In genomic region chr5:75071951-75072350, GRCm38 (mm10) we compare ENCODE assay signal across 28 mouse cellular contexts. TPM values are rescaled to one million over a fixed set of nuclear protein-coding genes. Genes with fewer than 3 reads are reported as not detected.
DNase-seq lines count a peak whose midpoint lies in the region; ATAC-seq and TF ChIP-seq lines count a peak whose summit lies in the region.
"Had no signal": no experiment of that assay in that cellular context is flagged by ENCODE, and none has a peak within 500 bp of the region (broad histone marks: within the 10 kb centered on the region; RNA-seq: fewer than 3 reads in every experiment).

No protein-coding gene starts in this region.

- TF ChIP-seq CTCF in kidney, adult 2 months (conservative IDR thresholded peaks at IDR 0.05; ENCODE audit: insufficient read depth, insufficient read length, low read depth, low read length): no peak

- ATAC-seq in forebrain, embryonic 12.5 days (ENCODE audit: low FRiP score): no peak
- no peak for ATAC-seq in forebrain, embryonic 14.5 days
- no peak for ATAC-seq in midbrain, embryonic 11.5 days (ENCODE audit: low FRiP score)
- no peak for ATAC-seq in midbrain, embryonic 15.5 days (replicated peaks)
- ATAC-seq in neural tube, embryonic 13.5 days (ENCODE audit: low read depth): no peak
- ATAC-seq: intestine, embryonic 16.5 days; Patski had no signal

- no peak overlapping the region for H3K9ac ChIP-seq in forebrain, embryonic 12.5 days
- no peak overlapping the region for H3K9ac ChIP-seq in forebrain, embryonic 14.5 days (ENCODE audit: low read length)
- no peak overlapping the region for H3K9ac ChIP-seq in midbrain, embryonic 11.5 days (ENCODE audit: low read length)
- no peak overlapping the region for H3K9ac ChIP-seq in midbrain, embryonic 15.5 days
- no peak overlapping the region for H3K9ac ChIP-seq in neural tube, embryonic 13.5 days
- H3K9ac ChIP-seq: hindbrain, embryonic 15.5 days; liver, embryonic 13.5 days; lung, embryonic 14.5 days had no signal

- DNase-seq in forebrain, embryonic 14.5 days (ENCODE audit: low spot score): no peak
- DNase-seq in midbrain, embryonic 11.5 days (ENCODE audit: low spot score, missing footprints): peak; percentile 97
- peak; percentile 57 for DNase-seq in embryo, embryonic 11 days
- no peak for DNase-seq in kidney, adult 2 months
- DNase-seq: adrenal gland, postnatal 36 days; cerebellum, adult 11-12 months; cerebellum, postnatal 14 days; gastrocnemius, postnatal 25 days; heart, adult 2 months; layer of hippocampus, postnatal 36 days; liver, embryonic 13.5 days; lung, embryonic 14.5 days; midbrain, embryonic 14.5 days; thymus, postnatal 14 days had no signal

- H3K4me1 ChIP-seq in forebrain, embryonic 12.5 days: peaks cover 62% of the 10 kb centered on the region
- H3K4me1 ChIP-seq in forebrain, embryonic 14.5 days (ENCODE audit: control insufficient read depth, insufficient read depth, low read length): peaks cover 14% of the 10 kb centered on the region
- H3K4me1 ChIP-seq in midbrain, embryonic 11.5 days (ENCODE audit: control insufficient read depth, insufficient read depth, low read length): peaks cover 18% of the 10 kb centered on the region
- peaks cover 19% of the 10 kb centered on the region for H3K4me1 ChIP-seq in midbrain, embryonic 15.5 days
- peaks cover 79% of the 10 kb centered on the region for H3K4me1 ChIP-seq in neural tube, embryonic 13.5 days (replicated peaks)
- no peaks in the 10 kb centered on the region for H3K4me1 ChIP-seq in kidney, adult 2 months (ENCODE audit: control insufficient read depth, insufficient read depth, low read length)

- peaks cover 95% of the 10 kb centered on the region for H3K27me3 ChIP-seq in forebrain, embryonic 12.5 days
- peaks cover 88% of the 10 kb centered on the region for H3K27me3 ChIP-seq in forebrain, embryonic 14.5 days (replicated peaks; ENCODE audit: control insufficient read depth, insufficient read depth, low read length)
- H3K27me3 ChIP-seq in midbrain, embryonic 11.5 days (ENCODE audit: control insufficient read depth, insufficient read depth, low read length): peaks cover 98% of the 10 kb centered on the region
- H3K27me3 ChIP-seq in midbrain, embryonic 15.5 days (replicated peaks): peaks cover 97% of the 10 kb centered on the region
- H3K27me3 ChIP-seq in neural tube, embryonic 13.5 days: peaks cover 98% of the 10 kb centered on the region
- H3K27me3 ChIP-seq in kidney, adult 2 months (replicated peaks; ENCODE audit: control insufficient read depth, insufficient read depth, low read length): peaks cover 7% of the 10 kb centered on the region
- H3K27me3 ChIP-seq: CH12.LX had no signal

- TF ChIP-seq POLR2A in kidney, adult 2 months (IDR thresholded peaks at IDR 0.05; ENCODE audit: low read depth, low read length): no peak

- no peaks in the 10 kb centered on the region for H3K36me3 ChIP-seq in forebrain, embryonic 12.5 days (replicated peaks)
- no peaks in the 10 kb centered on the region for H3K36me3 ChIP-seq in forebrain, embryonic 14.5 days (ENCODE audit: control insufficient read depth, insufficient read depth, low read length)
- H3K36me3 ChIP-seq in midbrain, embryonic 11.5 days (ENCODE audit: control insufficient read depth, insufficient read depth, low read length): no peaks in the 10 kb centered on the region
- H3K36me3 ChIP-seq in midbrain, embryonic 15.5 days (replicated peaks): no peaks in the 10 kb centered on the region
- H3K36me3 ChIP-seq in neural tube, embryonic 13.5 days: no peaks in the 10 kb centered on the region
- no peaks in the 10 kb centered on the region for H3K36me3 ChIP-seq in kidney, adult 2 months (ENCODE audit: control insufficient read depth, insufficient read depth, low read length)
- H3K36me3 ChIP-seq: G1E; hindbrain, embryonic 15.5 days; liver, embryonic 13.5 days had no signal

- peak overlapping the region; percentile 35 for H3K4me2 ChIP-seq in forebrain, embryonic 12.5 days
- no peak overlapping the region; the same call in 1 of the 2 replicates for H3K4me2 ChIP-seq in forebrain, embryonic 14.5 days (ENCODE audit: low read length)
- H3K4me2 ChIP-seq in midbrain, embryonic 11.5 days: no peak overlapping the region
- H3K4me2 ChIP-seq in midbrain, embryonic 15.5 days: no peak overlapping the region
- 0 out of 2 replicates have a peak overlapping the region, but pooled peaks have one; percentile 31 for H3K4me2 ChIP-seq in neural tube, embryonic 13.5 days
- H3K4me2 ChIP-seq: hindbrain, embryonic 15.5 days; liver, embryonic 13.5 days; lung, embryonic 14.5 days had no signal

- H3K9me3 ChIP-seq in forebrain, embryonic 12.5 days: no peaks in the 10 kb centered on the region
- H3K9me3 ChIP-seq in forebrain, embryonic 14.5 days (replicated peaks; ENCODE audit: control insufficient read depth, low read length): no peaks in the 10 kb centered on the region
- H3K9me3 ChIP-seq in midbrain, embryonic 11.5 days (ENCODE audit: control insufficient read depth, low read length): no peaks in the 10 kb centered on the region
- no peaks in the 10 kb centered on the region for H3K9me3 ChIP-seq in midbrain, embryonic 15.5 days
- H3K9me3 ChIP-seq in neural tube, embryonic 13.5 days: no peaks in the 10 kb centered on the region
- H3K9me3 ChIP-seq: G1E; hindbrain, embryonic 15.5 days; liver, embryonic 13.5 days had no signal

- no peak overlapping the region for H3K4me3 ChIP-seq in forebrain, embryonic 12.5 days (replicated peaks)
- no peak overlapping the region for H3K4me3 ChIP-seq in forebrain, embryonic 14.5 days (ENCODE audit: low read depth, low read length)
- no peak overlapping the region for H3K4me3 ChIP-seq in midbrain, embryonic 11.5 days (ENCODE audit: low read depth, low read length)
- no peak overlapping the region for H3K4me3 ChIP-seq in midbrain, embryonic 15.5 days
- H3K4me3 ChIP-seq in neural tube, embryonic 13.5 days: no peak overlapping the region
- H3K4me3 ChIP-seq in kidney, adult 2 months (ENCODE audit: insufficient read depth, low read depth, low read length): no peak overlapping the region
- H3K4me3 ChIP-seq: heart, adult 2 months; hindbrain, embryonic 15.5 days; liver, embryonic 13.5 days; myocyte had no signal

- under 1% methylated on average over 10 of the region's 10 CpGs for WGBS in forebrain, embryonic 12.5 days
- WGBS in forebrain, embryonic 14.5 days: under 1% methylated on average over 10 of the region's 10 CpGs
- WGBS in midbrain, embryonic 11.5 days: 2% methylated on average over 10 of the region's 10 CpGs
- under 1% methylated on average over 10 of the region's 10 CpGs for WGBS in midbrain, embryonic 15.5 days
- WGBS in neural tube, embryonic 13.5 days: under 1% methylated on average over 10 of the region's 10 CpGs
- WGBS in kidney, adult 2 months: 10% methylated on average over 10 of the region's 10 CpGs

- no peak overlapping the region for H3K27ac ChIP-seq in forebrain, embryonic 12.5 days
- no peak overlapping the region for H3K27ac ChIP-seq in forebrain, embryonic 14.5 days (ENCODE audit: low read depth, low read length)
- H3K27ac ChIP-seq in midbrain, embryonic 11.5 days (ENCODE audit: low read depth, low read length): no peak overlapping the region
- no peak overlapping the region for H3K27ac ChIP-seq in midbrain, embryonic 15.5 days
- H3K27ac ChIP-seq in neural tube, embryonic 13.5 days (replicated peaks): no peak overlapping the region
- H3K27ac ChIP-seq in kidney, adult 2 months (ENCODE audit: insufficient read depth, low read depth, low read length): no peak overlapping the region
- H3K27ac ChIP-seq: heart, adult 2 months; hindbrain, embryonic 15.5 days; liver, embryonic 13.5 days had no signal

RNA-seq across cellular contexts. Expression of gene Gsx2, which starts 3.5 kb away (rescaled TPM):
- polyA plus RNA-seq in forebrain, embryonic 12.5 days (2016; fragmentation: Nextera tagmentation; extraction: Ambion mirVana): 17.9 and 31.3 TPM in 2 replicates
- 5.6 and 7.4 TPM in 2 replicates for polyA plus RNA-seq in forebrain, embryonic 14.5 days (2014; fragmentation: Nextera tagmentation; extraction: Ambion mirVana)
- polyA plus RNA-seq in midbrain, embryonic 11.5 days (2014; fragmentation: Nextera tagmentation; extraction: Ambion mirVana): 1.1 and 1.8 TPM in 2 replicates
- polyA plus RNA-seq in midbrain, embryonic 15.5 days (2015; fragmentation: Nextera tagmentation; extraction: Ambion mirVana): 0.32 and 0.54 TPM in 2 replicates
- polyA plus RNA-seq in neural tube, embryonic 13.5 days (2015; fragmentation: Nextera tagmentation; extraction: Ambion mirVana): 1.2 and 1.7 TPM in 2 replicates
- polyA plus RNA-seq in kidney, adult 2 months (2012; rRNA removed): not detected in 2 replicates
- polyA plus RNA-seq: G1E; heart, adult 2 months; heart, embryonic 14.5 days; intestine, embryonic 16.5 days; kidney, embryonic 14.5 days; limb, embryonic 14.5 days; liver, embryonic 13.5 days; lung, embryonic 14.5 days; midbrain, embryonic 14.5 days; myocyte; Patski; spleen, adult 2 months; stomach, embryonic 14.5 days had no signal

RNA-seq across cellular contexts. Expression of gene Chic2, which starts 27.4 kb away (rescaled TPM):
- polyA plus RNA-seq in forebrain, embryonic 12.5 days (2016; fragmentation: Nextera tagmentation; extraction: Ambion mirVana): 48.5 and 53.7 TPM in 2 replicates
- 40.6 and 48.0 TPM in 2 replicates for polyA plus RNA-seq in forebrain, embryonic 14.5 days (2014; fragmentation: Nextera tagmentation; extraction: Ambion mirVana)
- polyA plus RNA-seq in midbrain, embryonic 11.5 days (2014; fragmentation: Nextera tagmentation; extraction: Ambion mirVana): 36.3 and 37.2 TPM in 2 replicates
- 27.5 and 30.3 TPM in 2 replicates for polyA plus RNA-seq in midbrain, embryonic 15.5 days (2015; fragmentation: Nextera tagmentation; extraction: Ambion mirVana)
- 32.0 and 42.5 TPM in 2 replicates for polyA plus RNA-seq in neural tube, embryonic 13.5 days (2015; fragmentation: Nextera tagmentation; extraction: Ambion mirVana)
- 4.3 and 6.1 TPM in 2 replicates for polyA plus RNA-seq in kidney, adult 2 months (2012; rRNA removed)

Comparison
In these comparisons a context has a peak if more than half of its experiments do, and no peak if none do; other contexts are left out.
1. H3K4me2 ChIP-seq: peak in forebrain, embryonic 12.5 days (single experiment) and neural tube, embryonic 13.5 days (single experiment); none in forebrain, embryonic 14.5 days (single experiment), midbrain, embryonic 11.5 days (single experiment) and midbrain, embryonic 15.5 days (single experiment).
2. DNase-seq: peak in midbrain, embryonic 11.5 days (single experiment) and embryo, embryonic 11 days (single experiment); none in forebrain, embryonic 14.5 days (single experiment) and kidney, adult 2 months (single experiment).